Mouse (Mus musculus) 3134 (cell line): Measurements from ENCODE around the gene Slc4a3.

ENCODE experiments used
- DNase-seq: peaks from one replicate; pipeline ENCODE4 v3.0.0-alpha.2; 2011; ENCODE audit warnings: low spot score; ENCODE audit not compliant: insufficient read length; ENCODE audit errors: extremely low read depth

Gene Slc4a3

DNA sequence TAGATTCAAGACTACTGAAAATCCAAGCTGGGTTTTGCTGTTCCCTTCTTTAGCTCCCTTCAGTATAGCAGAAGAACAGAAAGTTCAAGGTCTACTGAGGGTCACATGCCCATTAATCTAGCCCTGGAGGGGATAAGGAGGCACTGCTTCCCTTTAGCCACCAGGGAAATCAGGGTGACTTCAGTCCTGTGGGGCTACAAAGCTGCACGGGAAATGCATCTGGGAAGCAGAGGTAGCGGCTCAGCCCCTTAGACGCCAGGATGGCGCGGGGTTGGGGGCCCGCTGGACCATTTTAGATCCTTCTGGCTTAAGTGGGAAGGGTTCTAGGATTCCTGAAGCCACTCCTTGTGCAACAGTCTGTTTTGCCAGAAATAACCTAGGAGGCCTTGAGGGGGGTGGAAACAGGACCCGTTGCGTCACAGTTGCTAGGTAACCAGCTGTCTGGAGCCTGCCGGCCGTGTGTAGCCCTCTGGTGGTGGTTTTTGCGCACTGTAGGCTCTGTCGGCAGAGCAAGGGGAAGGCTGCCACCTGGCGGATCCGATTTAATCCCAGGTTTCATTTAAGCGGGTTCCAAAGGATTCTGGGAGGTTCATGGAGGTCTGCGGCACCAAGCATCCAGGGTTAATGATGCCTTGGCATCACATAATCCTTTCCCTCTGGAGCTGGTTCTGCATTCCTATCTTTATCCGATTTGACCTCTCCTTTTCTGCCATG is 13.3 kb downstream of the Slc4a3 start:
- peak; percentile 64 for DNase-seq

DNA sequence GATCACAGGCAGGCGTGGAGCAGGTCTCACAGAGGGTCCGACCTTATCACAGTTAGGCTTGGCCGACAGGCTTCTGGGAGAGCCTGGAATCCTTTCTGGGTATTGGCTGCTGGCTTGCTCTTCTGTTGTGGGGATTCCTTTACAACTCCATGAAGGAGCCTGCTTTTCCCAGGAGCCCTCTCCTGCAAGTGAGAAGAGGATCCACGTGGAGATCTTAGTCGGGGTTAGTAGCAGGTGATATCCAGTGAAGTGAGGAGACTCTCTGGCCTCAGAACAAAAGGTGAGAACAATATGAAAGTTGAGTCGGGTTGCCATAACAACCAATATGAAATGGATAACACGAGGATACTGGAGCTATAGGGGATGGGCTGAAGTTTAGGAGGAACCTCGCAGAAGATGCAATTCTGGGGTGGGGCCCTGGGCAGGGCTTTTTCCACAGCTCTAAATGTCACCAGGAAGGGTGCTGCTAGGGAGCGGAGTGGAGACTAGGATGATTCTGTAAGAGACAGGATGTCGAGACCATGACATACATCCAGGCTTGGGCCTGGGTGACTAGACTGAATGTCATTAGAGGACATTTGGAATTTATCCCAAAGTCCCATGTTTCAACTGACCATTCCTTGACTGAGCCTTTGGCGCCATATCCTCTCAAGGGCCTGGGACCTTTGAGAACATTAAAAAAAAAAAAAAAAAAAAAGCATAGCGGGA is 14.3 kb downstream of the Slc4a3 start:
- no peak for DNase-seq

GRCm38 (mm10) chr1:75561221-75561897 is 15.3 kb downstream of the Slc4a3 start:
- DNase-seq = no peak

- DNase-seq = no peak
Observed at GRCm38 (mm10) chr1:75561898-75562238, 15.8 kb downstream of the Slc4a3 start.

GRCm38 (mm10) chr1:75564102-75564501 is 18.0 kb downstream of the Slc4a3 start:
- DNase-seq = no peak

DNA sequence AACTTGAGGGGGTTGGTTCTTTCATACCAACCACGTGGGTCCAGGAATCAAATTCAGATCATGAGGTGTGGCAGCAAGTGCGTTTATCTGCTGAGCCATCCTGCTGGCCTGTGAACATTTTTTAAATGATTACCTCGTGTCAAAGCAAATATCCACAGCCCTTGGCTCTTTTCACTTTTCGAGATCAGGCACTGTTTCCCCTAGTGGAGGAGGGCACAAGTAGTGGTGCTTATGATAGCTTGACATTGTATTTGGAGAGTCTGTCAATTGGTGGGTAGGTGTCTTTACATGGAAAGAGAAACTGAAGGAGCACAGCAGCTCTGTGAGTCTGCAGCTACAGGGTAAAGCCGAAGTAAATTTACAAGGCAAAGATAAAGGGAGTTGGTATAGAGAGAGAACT is 18.9 kb downstream of the Slc4a3 start:
- no peak for DNase-seq

DNA sequence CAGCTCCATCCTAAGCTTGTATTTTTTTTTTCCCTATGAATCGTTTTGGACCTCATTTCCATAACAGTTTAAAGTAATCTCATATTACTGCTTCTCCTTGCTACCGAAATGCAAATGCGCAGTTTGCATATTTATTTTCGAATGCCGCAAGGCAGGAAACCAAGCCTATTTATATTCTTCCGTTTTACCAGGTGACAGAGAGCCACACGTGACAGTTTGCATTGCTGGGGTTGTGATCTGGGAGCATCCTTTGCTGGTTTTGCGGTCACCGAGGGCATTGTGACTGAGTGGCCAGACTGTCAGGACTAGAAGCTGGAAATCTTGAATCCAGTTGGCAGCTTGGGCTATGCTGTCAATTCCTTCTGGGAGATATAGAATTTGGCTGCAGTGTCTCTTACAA is 19.6 kb downstream of the Slc4a3 start:
- DNase-seq = no peak

DNA sequence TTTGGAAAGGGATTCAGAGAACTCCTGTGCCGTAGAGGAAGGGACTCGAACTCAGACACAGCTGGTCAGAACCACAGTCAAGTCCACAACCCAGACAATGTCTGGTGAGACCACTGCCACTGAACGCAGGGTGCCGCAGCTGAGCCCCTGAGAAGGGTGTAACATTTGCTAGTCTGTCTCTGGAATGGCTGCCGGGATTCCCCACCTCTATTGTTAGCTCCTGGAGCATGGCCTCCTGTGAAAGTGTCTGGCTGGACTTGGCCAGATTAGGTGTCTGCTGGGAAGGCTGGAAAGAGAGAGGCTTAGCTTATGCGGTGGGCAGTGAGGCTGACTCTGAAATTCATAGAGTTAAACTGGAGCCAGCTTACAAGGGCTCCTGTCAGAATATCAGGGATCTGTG is 24.3 kb downstream of the Slc4a3 start:
- DNase-seq = no peak

GRCm38 (mm10) chr1:75572776-75573175 is 26.7 kb downstream of the Slc4a3 start:
- no peak for DNase-seq

DNA sequence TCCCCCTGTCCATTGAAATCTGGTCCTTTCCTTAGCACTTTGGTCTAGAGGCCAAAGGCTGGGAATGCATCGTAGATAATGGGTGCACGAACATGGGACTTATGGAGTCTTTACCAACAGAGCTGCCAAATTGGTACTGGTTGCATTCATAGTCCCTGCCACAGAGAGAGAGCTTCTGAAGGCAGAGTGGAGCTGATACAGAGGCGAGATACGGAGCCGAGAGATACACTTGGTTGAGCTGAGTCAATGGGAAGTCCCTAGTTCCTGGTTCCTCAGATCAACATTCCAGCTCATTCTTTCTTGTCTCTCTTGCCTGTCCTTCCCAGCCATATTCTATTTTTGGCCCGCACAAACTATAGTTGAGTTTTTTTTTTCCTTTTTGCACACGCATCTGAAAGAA is 27.6 kb downstream of the Slc4a3 start:
- no peak for DNase-seq

GRCm38 (mm10) chr1:75574476-75575310 is 28.6 kb downstream of the Slc4a3 start:
- DNase-seq = no peak

DNA sequence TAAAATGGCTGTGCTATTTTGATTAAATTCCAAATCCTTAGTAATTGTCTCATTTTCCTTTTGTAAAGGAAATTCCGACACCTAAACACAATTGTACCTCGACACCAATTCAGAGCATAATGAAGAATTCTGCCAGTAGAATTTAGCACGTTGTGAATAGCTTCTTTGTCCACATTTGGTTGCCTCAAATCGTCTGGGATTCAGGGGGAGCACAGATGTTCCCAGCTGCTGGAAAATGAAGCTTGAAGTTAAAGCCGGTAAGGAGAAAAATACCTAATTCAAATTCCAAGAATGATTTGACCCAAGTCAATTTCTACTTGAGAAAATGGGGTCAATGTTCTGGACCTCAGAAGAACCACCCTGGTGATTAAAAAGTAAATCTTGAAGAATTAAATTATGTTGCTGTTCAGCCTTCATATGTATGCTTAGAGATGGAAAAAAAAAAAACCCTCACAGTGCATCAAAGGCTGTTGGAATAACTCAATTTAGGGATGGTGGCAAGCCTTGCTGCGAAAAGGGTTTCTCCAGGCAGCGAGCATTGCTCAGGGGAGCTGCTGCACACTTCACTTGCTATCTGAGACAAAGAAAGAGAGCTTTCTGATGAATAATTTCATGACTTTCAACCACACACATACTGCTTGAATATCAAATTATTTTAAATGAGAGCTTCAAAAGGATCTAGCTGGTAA is 36.0 kb downstream of the Slc4a3 start:
- no peak for DNase-seq

GRCm38 (mm10) chr1:75582625-75582956 is 36.5 kb downstream of the Slc4a3 start:
- DNase-seq = no peak

DNA sequence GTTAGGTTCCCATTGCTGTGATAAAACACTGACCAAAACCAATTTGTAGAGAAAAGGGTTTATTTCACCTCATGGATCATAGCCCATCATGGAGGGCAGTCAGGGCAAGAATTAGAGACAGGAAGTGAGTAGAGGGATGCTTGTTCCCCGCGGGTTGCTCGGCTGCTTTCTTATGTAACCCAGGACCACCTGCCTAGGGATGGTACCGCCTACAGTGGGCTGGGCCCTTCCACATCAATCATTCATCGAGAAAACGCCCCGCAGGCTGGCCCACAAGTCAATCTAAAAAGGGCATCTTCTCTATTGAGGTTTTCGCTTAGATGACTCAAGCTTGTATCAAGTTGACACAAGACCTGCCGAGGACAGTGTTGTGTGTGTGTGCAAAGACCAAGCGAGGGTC is 37.0 kb downstream of the Slc4a3 start:
- DNase-seq = no peak

GRCm38 (mm10) chr1:75586791-75587190 is 40.7 kb downstream of the Slc4a3 start:
- no peak for DNase-seq

GRCm38 (mm10) chr1:75587738-75588719 is 42.0 kb downstream of the Slc4a3 start:
- peak; percentile 15 for DNase-seq

- DNase-seq = no peak
Observed at GRCm38 (mm10) chr1:75588874-75589273, 42.8 kb downstream of the Slc4a3 start.

DNA sequence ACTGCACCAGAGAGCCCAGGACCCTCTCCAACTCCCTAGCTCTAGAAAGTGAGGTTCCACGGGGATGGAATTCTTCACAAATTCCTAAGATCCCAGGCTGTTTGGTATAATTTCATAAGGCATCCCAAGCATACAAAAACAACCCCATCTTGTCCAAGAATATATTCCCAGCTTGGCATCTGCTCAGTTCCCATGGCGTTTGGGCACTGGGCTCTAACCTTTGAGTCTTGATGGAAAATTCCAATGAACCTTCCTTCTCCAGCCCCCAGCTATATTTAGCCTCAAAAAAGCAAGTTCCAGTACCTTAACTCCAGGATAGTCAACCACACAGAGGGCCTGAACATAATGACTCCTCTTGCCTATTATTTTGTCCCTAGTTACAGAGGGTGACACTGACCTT is 43.9 kb downstream of the Slc4a3 start:
- no peak for DNase-seq

GRCm38 (mm10) chr1:75593956-75594355 is 47.9 kb downstream of the Slc4a3 start:
- no peak for DNase-seq
